Mouse (Mus musculus): ENCODE measurements around the gene Mtus2.
"Not testable (repeated sequence)": the region's sequence is repeated elsewhere in the genome, so short reads cannot be mapped to it uniquely, and the experiment has no call there.

Mtus2 gene

DNA sequence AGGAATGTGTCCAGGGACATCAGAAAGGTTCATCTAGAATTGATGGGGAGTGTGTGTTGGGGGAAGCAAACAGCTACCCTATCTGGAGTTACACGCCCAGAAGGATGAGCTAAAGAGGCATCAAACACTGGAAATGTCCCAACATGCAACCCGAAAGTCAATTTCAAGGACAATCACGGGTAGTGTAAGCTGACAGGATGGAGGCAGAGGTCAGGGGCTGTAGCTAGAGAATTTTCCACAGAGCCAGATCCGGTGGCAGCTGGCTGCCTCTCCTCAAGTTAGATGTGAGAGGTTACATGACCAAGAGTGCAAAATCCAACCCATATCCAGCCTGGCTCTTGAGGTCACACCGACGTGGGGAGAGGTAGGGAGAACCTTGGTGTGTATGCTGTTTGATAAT lies 315.7 kb downstream of the Mtus2 start:
- DNase-seq (ENCODE audit: extremely low read depth, low read depth), result no peak

DNA sequence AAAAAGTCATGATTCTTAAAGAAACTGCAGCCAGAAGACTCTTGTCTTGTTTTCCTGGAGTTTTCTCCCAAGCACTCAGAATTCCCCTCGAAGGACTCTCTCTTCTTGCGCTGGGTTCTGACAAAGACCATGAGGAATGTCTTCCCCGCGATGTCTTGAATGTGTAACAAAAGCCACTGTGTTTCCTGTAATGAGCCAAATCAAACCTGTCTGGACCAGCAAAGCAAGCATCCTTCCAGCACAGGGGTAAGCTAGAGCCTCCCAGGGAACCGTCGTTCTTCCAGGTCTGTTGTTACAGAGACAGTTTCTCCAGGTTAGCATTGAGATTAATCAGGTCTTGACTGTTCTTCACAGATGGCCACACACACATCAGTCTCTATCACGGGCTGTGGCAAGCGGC lies 321.1 kb downstream of the Mtus2 start:
- no peak for DNase-seq (ENCODE audit: extremely low read depth, low read depth)

DNA sequence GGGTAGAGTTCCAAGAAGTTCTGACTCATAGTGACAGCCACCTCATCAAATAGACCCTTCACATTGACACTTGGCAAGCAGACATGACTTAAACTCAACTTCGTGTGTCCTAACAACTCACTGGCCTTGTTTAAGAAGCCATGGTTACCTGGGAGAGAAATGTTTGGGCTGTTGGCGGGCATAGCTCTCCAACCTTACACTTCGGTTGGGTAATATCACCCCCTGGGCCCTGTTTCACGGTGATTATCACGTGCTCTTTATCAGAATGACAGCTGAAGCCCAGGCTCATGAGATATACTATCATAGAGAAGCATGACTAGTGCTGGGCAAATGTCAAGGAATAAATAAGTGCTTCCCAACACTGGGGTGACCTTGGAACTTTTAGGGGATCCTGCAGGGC lies 323.2 kb downstream of the Mtus2 start:
- DNase-seq (ENCODE audit: extremely low read depth, low read depth), result no peak

DNA sequence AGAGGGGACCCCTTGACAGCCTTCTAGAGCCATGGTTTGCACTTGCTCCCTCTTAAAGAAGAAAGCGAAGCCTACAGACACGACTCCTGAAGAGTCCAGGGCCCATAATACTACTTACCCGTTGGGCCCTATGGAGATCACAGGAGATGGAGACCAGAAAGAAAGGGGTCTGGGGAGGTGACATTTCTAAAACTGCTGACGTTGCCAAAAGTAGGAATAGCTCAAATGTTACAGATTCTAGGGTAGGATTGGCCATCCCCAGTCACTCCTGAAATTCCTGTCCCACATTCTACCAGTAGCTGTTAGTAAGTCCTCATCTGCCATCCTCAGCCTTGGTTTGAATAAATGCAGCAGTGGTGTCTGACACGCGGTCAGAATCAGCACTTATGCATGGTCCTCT lies 325.0 kb downstream of the Mtus2 start:
- DNase-seq (ENCODE audit: extremely low read depth, low read depth), result no peak

DNA sequence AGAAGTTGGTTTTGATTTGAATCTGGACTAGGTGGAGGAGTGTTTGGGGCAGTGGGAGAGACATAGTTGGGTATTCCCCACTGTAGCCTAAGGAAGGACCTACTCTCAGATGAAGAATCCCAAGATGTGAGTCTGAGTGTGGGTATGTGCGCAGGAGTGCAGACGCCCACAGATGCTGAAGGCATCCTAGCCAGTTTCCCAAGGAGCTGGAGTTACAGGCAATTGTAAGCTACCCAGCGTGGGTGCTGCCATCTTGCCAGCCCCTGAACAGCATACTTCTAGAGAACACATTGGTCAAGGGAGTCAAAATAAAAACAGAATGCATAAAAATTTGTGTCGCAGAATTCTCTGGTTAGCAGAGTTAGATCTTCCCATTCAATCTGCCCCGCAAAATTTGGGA lies 325.5 kb downstream of the Mtus2 start:
- no peak for DNase-seq (ENCODE audit: extremely low read depth, low read depth)

DNA sequence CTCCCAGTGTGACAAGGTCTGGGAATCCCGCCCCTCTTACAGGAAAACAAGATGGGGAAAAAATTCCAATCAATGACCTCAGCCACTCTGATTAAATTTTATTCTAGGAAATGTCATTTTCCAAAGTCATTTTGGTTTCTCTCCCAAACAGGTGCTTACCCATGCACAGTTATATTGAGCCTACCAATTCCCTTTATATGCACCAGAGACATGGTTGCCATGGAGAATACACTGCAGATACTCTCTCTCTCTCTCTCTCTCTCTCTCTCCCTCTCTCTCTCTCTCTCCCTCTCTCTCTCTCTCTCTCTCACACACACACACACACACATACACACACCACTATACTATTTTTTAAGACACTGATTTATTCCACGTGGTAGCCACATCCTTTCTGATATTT lies 326.1 kb downstream of the Mtus2 start:
- DNase-seq (ENCODE audit: extremely low read depth, low read depth), result no peak

DNA sequence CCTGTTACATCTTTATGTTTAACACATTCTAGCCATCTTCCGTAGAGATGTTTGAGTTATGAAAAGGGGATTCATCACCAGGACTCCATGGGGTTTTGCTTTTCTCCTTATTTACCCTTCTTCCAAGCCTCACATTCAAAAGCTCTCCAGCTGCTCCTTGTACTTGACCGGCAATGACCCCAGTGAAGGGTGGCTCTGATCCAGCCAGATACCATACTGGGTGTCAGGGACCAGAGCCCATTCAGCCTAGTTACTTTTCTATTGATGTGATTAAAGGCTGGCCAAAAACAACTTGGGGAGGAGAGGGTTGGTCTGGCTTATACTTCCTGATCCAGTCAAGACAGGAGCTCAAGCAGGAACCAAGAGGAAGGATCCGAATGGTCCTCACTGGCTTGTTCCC lies 326.5 kb downstream of the Mtus2 start:
- no peak for DNase-seq (ENCODE audit: extremely low read depth, low read depth)

DNA sequence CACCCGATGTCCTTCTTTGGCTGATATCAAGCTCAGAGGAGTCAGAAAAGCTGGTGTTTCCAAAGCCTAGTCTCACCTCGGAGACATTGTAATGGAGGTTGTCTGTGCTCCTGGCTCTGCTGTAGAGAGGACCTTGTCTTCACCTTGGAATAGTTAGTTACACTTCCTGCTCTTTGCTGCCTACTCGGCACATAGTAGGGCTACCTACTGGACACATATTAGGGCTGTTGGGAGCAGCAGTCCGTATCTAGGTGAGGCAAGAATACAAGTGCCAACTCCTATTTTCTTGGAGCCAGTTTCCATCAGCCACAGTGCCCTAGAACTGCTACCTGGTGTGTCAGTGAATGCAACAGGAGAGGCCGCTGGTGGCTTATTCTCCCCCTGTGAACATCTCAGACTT lies 330.4 kb downstream of the Mtus2 start:
- DNase-seq (ENCODE audit: extremely low read depth, low read depth), result no peak

DNA sequence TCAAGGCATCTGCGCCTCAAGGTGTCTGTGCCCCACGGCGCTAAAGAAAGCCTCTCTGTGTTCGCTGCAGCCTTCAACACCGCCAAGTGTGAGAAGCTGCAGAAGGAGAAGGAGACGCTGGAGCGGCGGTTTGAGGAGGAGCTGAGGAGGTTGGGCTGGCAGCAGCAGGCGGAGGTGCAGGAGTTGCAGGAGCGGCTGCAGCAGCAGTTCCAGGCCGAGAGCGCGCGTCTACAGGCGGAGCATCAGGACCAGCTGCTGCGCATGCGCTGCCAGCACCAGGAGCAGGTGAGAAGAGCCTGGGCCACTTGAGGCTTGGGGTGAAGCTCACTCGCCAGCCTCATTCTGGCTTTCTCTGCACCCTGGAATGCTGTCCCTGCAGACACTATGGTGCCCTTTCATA lies 331.7 kb downstream of the Mtus2 start:
- DNase-seq (ENCODE audit: extremely low read depth, low read depth), result no peak

DNA sequence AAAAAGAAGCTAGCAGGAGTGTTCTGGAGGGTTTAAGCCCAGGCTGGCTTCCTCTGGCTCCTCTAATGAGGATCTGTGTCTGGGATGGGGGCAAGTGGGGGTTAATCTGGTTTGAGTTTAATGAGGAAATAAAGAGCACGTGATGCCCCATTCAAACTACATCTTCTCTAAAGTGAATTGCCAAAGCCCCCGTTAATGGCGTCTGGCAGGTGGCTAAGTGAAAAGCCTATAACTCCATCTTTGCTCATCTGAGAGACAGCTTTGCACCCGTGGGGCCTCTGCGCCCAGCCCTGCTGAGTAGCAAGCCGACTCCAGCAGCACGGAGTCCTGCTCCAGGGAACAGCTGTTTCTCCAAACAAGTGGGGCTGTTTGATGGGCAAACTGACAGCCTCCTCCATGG lies 332.8 kb downstream of the Mtus2 start:
- DNase-seq (ENCODE audit: extremely low read depth, low read depth), result no peak

DNA sequence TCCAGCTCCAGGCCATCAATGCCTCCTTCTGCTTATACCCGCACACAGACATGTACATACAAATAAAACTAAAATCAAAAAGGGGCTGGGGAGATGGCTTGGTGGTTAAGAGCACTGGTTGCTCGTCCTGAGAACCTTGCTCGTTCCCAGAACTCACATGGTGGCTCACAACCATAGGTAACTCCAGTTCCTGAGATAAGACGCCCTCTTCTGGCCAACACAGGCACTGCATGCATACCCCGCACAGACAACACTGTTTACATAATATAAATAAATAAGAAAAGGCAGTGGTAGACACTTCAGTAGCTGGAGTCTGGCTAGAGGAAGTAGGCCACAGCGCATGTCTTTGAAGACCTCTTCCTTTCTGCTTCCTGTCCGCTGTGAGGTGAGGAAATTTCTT lies 335.7 kb downstream of the Mtus2 start:
- no peak for DNase-seq (ENCODE audit: extremely low read depth, low read depth)

DNA sequence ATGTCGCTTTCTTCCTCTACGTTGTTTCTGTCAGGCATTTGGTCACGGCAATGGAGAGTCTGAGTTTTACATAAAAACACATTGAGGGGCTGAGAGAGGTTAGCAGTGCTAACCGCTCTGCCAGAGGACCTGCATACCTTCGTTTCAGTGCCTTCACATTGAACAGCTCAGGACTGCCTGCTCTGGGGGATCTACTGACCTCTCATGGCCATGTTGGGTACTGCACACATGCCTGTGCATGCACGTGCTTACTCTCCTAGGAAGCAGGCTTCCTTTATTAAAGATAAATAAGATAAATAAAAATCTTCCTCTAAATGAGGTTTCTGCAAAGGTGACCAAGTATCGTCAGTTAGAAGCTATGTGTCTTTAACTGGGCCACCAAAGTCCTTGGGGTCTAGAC lies 336.2 kb downstream of the Mtus2 start:
- no peak for DNase-seq (ENCODE audit: extremely low read depth, low read depth)

DNA sequence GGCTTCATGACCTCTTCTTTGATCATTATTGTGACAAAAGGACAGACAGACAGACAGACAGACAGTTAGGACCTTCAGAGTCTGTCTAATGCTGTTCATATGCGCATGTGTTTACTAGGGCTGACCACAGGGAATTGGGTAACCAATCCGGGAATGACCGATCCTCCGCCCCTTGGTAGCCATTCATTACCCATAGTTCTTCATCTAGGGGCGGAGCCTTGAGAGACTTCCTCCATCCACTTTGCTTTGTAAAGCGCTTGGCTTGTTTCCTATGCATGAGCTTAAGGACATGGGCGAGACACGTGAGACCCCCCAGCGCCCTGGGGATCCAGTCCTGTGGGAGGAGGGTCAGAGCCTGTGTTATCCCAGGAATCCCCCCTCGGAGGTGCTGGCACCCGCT lies 345.8 kb downstream of the Mtus2 start:
- DNase-seq (ENCODE audit: extremely low read depth, low read depth), result no peak

DNA sequence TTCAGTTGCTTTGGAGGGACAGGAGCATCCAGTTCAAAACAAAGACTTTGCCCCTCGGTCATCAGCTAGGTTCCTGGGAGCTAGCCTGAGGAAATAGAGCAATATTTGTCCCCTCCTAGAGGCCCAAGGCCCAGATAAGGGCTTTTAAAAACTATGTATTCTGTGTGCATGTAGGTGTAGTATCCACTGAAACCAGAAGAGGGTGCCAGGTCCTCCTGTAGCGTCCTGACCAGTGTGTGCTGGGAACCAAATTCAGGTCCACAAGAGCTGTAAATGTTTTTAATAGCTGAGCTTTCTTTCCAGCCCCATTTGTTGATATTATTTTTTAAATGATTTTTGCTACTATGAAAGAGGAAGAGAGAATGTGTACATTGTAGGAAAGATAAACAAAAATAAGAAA lies 347.0 kb downstream of the Mtus2 start:
- DNase-seq (ENCODE audit: extremely low read depth, low read depth), result no peak

DNA sequence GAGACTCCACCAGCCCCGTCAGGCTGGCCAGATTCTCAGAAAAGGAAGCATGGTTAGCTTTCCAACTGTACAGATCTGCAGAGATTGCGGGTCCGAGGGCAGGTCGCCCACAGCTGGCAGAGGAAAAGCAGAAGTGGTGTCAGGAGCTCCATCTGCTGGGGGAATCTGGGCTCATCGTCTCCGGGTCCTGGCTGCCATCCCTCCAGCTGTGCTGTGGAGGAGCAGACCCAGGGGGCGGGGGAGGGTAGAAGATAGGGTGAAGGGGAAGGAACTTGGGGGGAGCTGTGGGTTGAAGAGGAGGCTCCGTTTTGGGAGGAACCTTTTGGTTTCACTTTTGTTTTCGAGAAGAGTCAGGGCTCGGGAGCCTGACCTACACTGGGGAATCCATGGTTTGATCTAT lies 353.7 kb downstream of the Mtus2 start:
- DNase-seq (ENCODE audit: extremely low read depth, low read depth), result peak; percentile 73

DNA sequence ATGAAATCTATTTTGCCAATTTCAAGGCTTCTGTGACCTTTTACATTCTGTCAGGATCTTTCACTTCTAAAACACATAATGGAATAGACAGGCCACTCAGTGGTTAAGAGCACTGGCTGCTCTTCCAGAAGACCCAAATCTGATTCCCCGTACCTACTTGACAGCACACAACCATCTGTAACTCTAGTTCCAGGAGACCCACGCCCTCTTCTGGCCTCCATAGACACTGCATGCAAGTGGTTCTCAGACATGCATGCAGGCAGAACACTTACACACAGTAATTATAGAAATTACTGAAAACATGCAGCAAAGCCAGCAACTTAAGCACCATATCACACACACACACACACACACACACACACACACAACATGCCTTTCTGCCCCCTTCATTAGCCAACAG lies 355.3 kb downstream of the Mtus2 start:
- no peak for DNase-seq (ENCODE audit: extremely low read depth, low read depth)

DNA sequence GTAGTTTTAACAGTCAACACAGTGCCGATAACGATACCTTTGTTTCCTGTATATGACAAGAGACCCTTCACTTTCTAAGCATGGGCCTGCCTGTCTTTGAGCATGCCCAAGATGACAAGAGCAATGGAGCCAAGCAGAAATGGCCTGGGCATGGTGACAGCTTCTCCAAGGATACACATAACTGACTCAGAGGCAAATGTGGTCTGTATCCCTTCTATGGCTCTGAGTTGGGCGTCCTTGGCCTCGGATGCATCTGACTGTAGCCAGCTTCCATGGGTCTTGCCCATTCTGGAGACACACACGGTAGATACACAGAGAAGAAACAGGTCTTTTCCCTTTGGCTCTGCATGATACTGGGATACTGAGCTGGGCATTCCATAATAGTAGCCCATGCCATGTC lies 357.8 kb downstream of the Mtus2 start:
- no peak for DNase-seq (ENCODE audit: extremely low read depth, low read depth)

DNA sequence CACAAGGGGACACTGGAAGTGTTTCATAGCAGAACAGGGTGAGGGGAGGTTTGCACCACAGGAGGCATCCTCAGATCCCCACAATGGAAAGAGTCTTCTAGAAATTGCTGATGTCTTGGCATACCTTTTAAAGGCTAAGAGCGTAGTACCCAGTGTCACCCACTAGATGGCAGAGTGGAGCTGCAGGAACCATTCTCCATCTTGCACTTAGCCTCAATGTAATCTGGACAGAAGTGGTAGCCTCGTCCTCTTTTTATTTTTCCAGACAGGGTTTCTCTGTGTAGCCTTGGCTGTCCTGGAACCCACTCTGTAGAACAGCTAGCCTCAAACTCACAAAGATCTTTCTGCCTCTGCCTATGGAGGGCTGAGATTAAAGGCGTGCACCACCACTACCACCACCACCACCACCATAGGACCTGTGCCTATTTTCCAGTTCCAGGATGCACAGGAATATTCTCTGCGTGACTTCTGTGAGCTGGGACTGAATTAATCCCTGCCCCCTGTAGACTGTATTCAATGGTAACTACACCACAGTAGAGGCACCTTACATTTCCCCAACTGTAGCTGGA lies 368.3 kb downstream of the Mtus2 start:
- peak; percentile 47 for DNase-seq (ENCODE audit: extremely low read depth, low read depth)

DNA sequence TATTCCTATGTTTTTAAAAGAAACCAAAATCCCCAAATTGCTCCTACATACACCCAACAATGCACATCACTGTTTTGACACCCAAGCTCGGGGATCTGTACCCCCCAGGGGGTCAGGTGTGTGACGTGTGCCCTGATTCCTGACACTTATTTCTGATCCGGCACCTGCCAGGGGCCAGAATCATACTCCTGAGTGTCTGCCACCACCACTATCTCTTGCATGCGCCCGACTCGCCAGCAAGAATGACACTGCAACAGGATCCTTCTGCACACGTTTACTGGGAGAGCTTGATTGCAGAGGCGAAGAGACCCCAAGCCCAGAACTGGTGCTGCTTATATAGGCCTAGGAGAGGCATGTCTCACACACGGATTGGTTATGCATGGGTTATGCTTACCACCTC lies 369.2 kb downstream of the Mtus2 start:
- not testable (repeated sequence) for DNase-seq (ENCODE audit: extremely low read depth, low read depth)

DNA sequence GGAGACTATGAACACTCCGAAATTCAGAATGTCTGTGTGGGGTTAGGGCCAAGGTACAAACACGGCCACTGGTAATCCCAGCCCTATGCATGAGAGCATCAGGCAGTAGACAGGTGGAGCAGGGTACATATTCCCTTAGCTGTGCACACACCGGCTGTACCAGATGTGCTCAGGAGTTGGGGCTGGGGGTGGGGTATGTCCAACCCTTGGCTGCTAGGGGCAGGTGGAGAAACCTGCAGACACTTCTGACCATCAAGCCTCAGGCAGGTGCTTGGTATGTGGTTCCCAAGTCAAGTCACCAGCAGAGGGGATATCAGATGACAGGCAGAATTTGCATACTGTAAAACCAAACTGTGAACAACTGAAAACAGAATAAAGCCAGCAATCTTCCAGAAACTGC lies 371.9 kb downstream of the Mtus2 start:
- DNase-seq (ENCODE audit: extremely low read depth, low read depth), result no peak

DNA sequence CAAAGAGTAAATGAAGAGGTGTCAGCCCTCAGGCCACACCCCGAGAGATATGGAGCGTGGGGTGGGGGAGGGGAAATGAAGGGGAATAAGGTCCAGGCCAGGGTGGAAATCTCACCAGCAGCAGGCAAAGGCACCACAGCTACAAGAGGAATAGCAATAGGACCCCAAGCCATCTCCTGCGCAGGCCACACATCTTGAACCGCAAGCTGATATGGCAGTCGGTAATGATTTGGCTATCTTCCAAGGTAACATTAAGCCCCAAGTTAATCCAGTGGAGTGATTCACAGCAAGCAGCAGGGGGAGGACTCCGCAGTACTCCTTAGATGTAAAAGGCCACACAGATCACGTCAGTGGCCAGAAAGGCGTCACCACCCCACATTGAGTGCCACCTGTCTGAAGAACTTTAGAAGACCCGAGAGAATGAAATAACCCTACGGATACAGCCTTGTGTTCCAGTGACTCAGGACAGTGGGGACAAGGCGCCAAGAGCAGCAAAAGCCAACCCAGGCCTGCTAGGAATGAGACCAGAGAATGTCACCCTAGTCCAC lies 374.2 kb downstream of the Mtus2 start:
- DNase-seq (ENCODE audit: extremely low read depth, low read depth), result no peak

DNA sequence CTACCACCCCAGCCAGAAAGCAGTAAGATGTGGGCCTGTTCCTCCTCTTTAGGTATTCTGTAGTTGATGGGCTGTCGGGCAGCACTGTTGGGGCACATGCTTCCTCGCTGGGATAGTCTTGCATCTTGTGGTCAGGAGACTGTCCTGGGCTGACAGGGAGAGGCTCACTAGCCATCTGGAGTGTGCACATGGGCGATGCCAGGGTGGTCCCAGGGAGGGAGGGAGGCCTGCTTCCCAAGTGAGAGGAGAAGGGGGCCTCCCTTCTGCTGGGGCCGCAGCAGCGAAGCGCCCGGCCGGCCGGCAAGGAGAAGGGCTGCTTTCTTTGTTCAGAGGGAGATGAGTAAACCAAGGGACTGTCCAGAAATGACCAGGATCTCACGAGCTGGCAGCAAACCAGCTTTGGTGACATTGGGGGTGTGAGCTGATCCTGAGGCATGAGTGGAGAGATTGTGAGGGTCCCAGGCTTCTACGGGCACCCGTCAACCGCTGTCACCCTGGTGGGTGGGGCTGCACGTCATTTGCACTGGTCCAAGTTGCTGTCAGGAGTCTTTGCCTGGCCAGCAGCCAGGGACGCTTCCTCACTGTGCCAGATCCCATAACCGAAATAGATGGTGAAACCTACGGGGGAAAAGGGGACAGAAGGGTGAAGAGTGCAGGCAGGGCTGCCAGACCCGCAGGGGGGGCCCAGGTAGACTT lies 375.0 kb downstream of the Mtus2 start:
- no peak for DNase-seq (ENCODE audit: extremely low read depth, low read depth)

DNA sequence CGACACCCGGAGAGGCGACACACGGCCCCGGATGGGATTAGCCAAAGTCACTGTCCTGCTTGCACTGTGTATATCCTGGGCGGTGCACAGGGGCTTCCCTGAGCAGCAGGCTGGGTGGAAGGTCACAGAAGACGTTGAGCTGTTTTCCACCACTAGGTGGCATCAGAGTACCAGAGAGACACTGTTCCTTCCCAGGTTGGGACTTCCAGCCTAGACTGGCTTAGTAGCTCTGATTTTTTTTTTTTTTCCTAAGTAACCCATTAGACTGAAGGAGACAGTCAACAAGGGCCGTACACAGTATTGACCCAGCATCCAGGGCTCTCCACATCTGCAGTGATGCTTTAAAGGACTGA lies 375.5 kb downstream of the Mtus2 start:
- DNase-seq (ENCODE audit: extremely low read depth, low read depth), result peak; percentile 22
